8 mouse cellular contexts compared by ENCODE assay signal in genomic region chr1:191327258-191327657, GRCm38 (mm10). TPM values are rescaled to one million over a fixed set of nuclear protein-coding genes. Genes with fewer than 3 reads are reported as not detected.
DNase-seq lines count a peak whose midpoint lies in the region; ATAC-seq and TF ChIP-seq lines count a peak whose summit lies in the region.

No protein-coding gene starts in this region.

- no peak overlapping the region for H3K9ac ChIP-seq in heart, postnatal 0 days (replicated peaks; ENCODE audit: low read depth, low read length)
- no peak overlapping the region for H3K9ac ChIP-seq in embryonic facial prominence, embryonic 13.5 days
- H3K9ac ChIP-seq in kidney, embryonic 14.5 days (ENCODE audit: low read depth, low read length): no peak overlapping the region
- H3K9ac ChIP-seq in midbrain, embryonic 15.5 days: peak overlapping the region; percentile 76; the same call in 1 of the 2 replicates

- no peaks in the 10 kb centered on the region for H3K27me3 ChIP-seq in heart, postnatal 0 days (ENCODE audit: control insufficient read depth, insufficient read depth, low read length)
- H3K27me3 ChIP-seq in embryonic facial prominence, embryonic 13.5 days: no peaks in the 10 kb centered on the region
- H3K27me3 ChIP-seq in kidney, embryonic 14.5 days (ENCODE audit: control insufficient read depth, insufficient read depth, low read length): no peaks in the 10 kb centered on the region
- no peaks in the 10 kb centered on the region for H3K27me3 ChIP-seq in midbrain, embryonic 15.5 days (replicated peaks)

- peak overlapping the region; percentile 97; the same call in 1 of the 2 replicates for H3K4me2 ChIP-seq in heart, postnatal 0 days (ENCODE audit: low read depth, low read length)
- H3K4me2 ChIP-seq in embryonic facial prominence, embryonic 13.5 days: peak overlapping the region; percentile 94
- H3K4me2 ChIP-seq in kidney, embryonic 14.5 days (replicated peaks; ENCODE audit: low read depth, low read length): 0 out of 2 replicates have a peak overlapping the region, but pooled peaks have one; percentile 63
- H3K4me2 ChIP-seq in midbrain, embryonic 15.5 days: peak overlapping the region; percentile 56

- no peak overlapping the region for H3K27ac ChIP-seq in heart, postnatal 0 days (ENCODE audit: low read depth)
- H3K27ac ChIP-seq in embryonic facial prominence, embryonic 13.5 days: no peak overlapping the region
- no peak overlapping the region for H3K27ac ChIP-seq in kidney, embryonic 14.5 days (ENCODE audit: low read depth, low read length)
- H3K27ac ChIP-seq in midbrain, embryonic 15.5 days: no peak overlapping the region

- TF ChIP-seq CTCF in heart, postnatal 0 days (IDR thresholded peaks at IDR 0.05; ENCODE audit: low read depth): no peak

- ATAC-seq in heart, postnatal 0 days (ENCODE audit: insufficient read depth, low read depth): no peak
- ATAC-seq in embryonic facial prominence, embryonic 13.5 days (ENCODE audit: insufficient number of reproducible peaks, insufficient read depth, low FRiP score, low TSS enrichment, low read depth): no peak
- no peak for ATAC-seq in kidney, embryonic 14.5 days (ENCODE audit: low FRiP score, low TSS enrichment)
- ATAC-seq in midbrain, embryonic 15.5 days (replicated peaks): no peak

- no peak for DNase-seq in heart, postnatal 0 days (ENCODE audit: low spot score)
- no peak for DNase-seq in heart, adult 8-10 months (ENCODE audit: low spot score)
- DNase-seq in left cerebral cortex, postnatal 36 days (ENCODE audit: low spot score in 2 of 2): no peak
- DNase-seq in layer of hippocampus, postnatal 36 days: no peak
- no peak for DNase-seq in adrenal gland, postnatal 14 days

- H3K4me3 ChIP-seq in heart, postnatal 0 days (ENCODE audit: low read depth, low read length): no peak overlapping the region
- H3K4me3 ChIP-seq in embryonic facial prominence, embryonic 13.5 days: no peak overlapping the region
- H3K4me3 ChIP-seq in kidney, embryonic 14.5 days (ENCODE audit: low read length): no peak overlapping the region
- peak overlapping the region; percentile 75 for H3K4me3 ChIP-seq in midbrain, embryonic 15.5 days

- 0 out of 2 replicates have a peak, but pooled peaks cover 10% of the 10 kb centered on the region for H3K4me1 ChIP-seq in heart, postnatal 0 days (ENCODE audit: control insufficient read depth, insufficient read depth)
- peaks cover 24% of the 10 kb centered on the region for H3K4me1 ChIP-seq in embryonic facial prominence, embryonic 13.5 days
- peaks cover 9% of the 10 kb centered on the region; the same call in 1 of the 2 replicates for H3K4me1 ChIP-seq in kidney, embryonic 14.5 days (ENCODE audit: control insufficient read depth, insufficient read depth, low read length)
- H3K4me1 ChIP-seq in midbrain, embryonic 15.5 days: peaks cover 26% of the 10 kb centered on the region

- H3K9me3 ChIP-seq in heart, postnatal 0 days (replicated peaks; ENCODE audit: control insufficient read depth, low read length): no peaks in the 10 kb centered on the region
- H3K9me3 ChIP-seq in embryonic facial prominence, embryonic 13.5 days: no peaks in the 10 kb centered on the region
- H3K9me3 ChIP-seq in kidney, embryonic 14.5 days (ENCODE audit: control insufficient read depth, low read length): no peaks in the 10 kb centered on the region
- no peaks in the 10 kb centered on the region for H3K9me3 ChIP-seq in midbrain, embryonic 15.5 days

- peaks cover 5% of the 10 kb centered on the region; the same call in 1 of the 2 replicates for H3K36me3 ChIP-seq in heart, postnatal 0 days (replicated peaks; ENCODE audit: control insufficient read depth, insufficient read depth, low read length)
- H3K36me3 ChIP-seq in embryonic facial prominence, embryonic 13.5 days: 0 out of 2 replicates have a peak, but pooled peaks cover 1% of the 10 kb centered on the region
- H3K36me3 ChIP-seq in kidney, embryonic 14.5 days (ENCODE audit: control insufficient read depth, insufficient read depth, low read length): peaks cover 1% of the 10 kb centered on the region; the same call in 1 of the 2 replicates
- H3K36me3 ChIP-seq in midbrain, embryonic 15.5 days (replicated peaks): no peaks in the 10 kb centered on the region

- intact Hi-C loops in left cerebral cortex, postnatal 36 days (cut with DNase I): no loop called here

- 75% methylated on average over 8 of the region's 8 CpGs for WGBS in heart, postnatal 0 days
- WGBS in embryonic facial prominence, embryonic 13.5 days: 81% methylated on average over 8 of the region's 8 CpGs
- 83% methylated on average over 8 of the region's 8 CpGs for WGBS in kidney, embryonic 14.5 days
- 82% methylated on average over 8 of the region's 8 CpGs for WGBS in midbrain, embryonic 15.5 days

- no peak for TF ChIP-seq EP300 in heart, postnatal 0 days (IDR thresholded peaks at IDR 0.05; ENCODE audit: low read depth)

RNA-seq across cellular contexts. Expression of gene Tmem206, which starts 1.5 kb away (rescaled TPM):
- total RNA-seq in heart, postnatal 0 days (2014; rRNA removed; ENCODE audit: low replicate concordance): 5.3 and 11.4 TPM in 2 replicates
- 10.4 and 10.9 TPM in 2 replicates for polyA plus RNA-seq in heart, postnatal 0 days (2015; fragmentation: Nextera tagmentation; extraction: Ambion mirVana)
- 1 to 10 TPM; 2.6 to 4.2 (median 3.0) TPM for total RNA-seq in heart, adult 8-10 months (2022)
- 17.8 and 18.3 TPM in 2 replicates for polyA plus RNA-seq in embryonic facial prominence, embryonic 13.5 days (2015; fragmentation: Nextera tagmentation; extraction: Ambion mirVana)
- 17.6 and 25.9 TPM in 2 replicates for polyA plus RNA-seq in kidney, embryonic 14.5 days (2014; fragmentation: Nextera tagmentation; extraction: Ambion mirVana)
- 43.2 and 44.5 TPM in 2 replicates for polyA plus RNA-seq in midbrain, embryonic 15.5 days (2015; fragmentation: Nextera tagmentation; extraction: Ambion mirVana)
- total RNA-seq in left cerebral cortex, postnatal 36 days (2021): 1 to 10 TPM; 8.2 to 8.7 TPM
- total RNA-seq in layer of hippocampus, postnatal 36 days (2021): 1 to 10 TPM; 9.2 to 9.3 TPM
- total RNA-seq in adrenal gland, postnatal 14 days (2021): 6.2 and 6.8 TPM in 2 replicates

RNA-seq across cellular contexts. Expression of gene Nenf, which starts 9.3 kb away (rescaled TPM):
- 209 and 250 TPM in 2 replicates for total RNA-seq in heart, postnatal 0 days (2014; rRNA removed; ENCODE audit: low replicate concordance)
- 166 and 171 TPM in 2 replicates for polyA plus RNA-seq in heart, postnatal 0 days (2015; fragmentation: Nextera tagmentation; extraction: Ambion mirVana)
- total RNA-seq in heart, adult 8-10 months (2022): 100 to 1,000 TPM in 3 of 4 experiments, 10 to 100 TPM in 1; 90.1 to 115 (median 111) TPM
- 88.3 and 94.7 TPM in 2 replicates for polyA plus RNA-seq in embryonic facial prominence, embryonic 13.5 days (2015; fragmentation: Nextera tagmentation; extraction: Ambion mirVana)
- polyA plus RNA-seq in kidney, embryonic 14.5 days (2014; fragmentation: Nextera tagmentation; extraction: Ambion mirVana): 97.0 and 115 TPM in 2 replicates
- polyA plus RNA-seq in midbrain, embryonic 15.5 days (2015; fragmentation: Nextera tagmentation; extraction: Ambion mirVana): 111 and 123 TPM in 2 replicates
- total RNA-seq in left cerebral cortex, postnatal 36 days (2021): 10 to 100 TPM; 66.1 to 76.7 TPM
- 10 to 100 TPM; 60.5 to 66.7 TPM for total RNA-seq in layer of hippocampus, postnatal 36 days (2021)
- total RNA-seq in adrenal gland, postnatal 14 days (2021): 89.6 and 91.5 TPM in 2 replicates
